In the genomic region with DNA sequence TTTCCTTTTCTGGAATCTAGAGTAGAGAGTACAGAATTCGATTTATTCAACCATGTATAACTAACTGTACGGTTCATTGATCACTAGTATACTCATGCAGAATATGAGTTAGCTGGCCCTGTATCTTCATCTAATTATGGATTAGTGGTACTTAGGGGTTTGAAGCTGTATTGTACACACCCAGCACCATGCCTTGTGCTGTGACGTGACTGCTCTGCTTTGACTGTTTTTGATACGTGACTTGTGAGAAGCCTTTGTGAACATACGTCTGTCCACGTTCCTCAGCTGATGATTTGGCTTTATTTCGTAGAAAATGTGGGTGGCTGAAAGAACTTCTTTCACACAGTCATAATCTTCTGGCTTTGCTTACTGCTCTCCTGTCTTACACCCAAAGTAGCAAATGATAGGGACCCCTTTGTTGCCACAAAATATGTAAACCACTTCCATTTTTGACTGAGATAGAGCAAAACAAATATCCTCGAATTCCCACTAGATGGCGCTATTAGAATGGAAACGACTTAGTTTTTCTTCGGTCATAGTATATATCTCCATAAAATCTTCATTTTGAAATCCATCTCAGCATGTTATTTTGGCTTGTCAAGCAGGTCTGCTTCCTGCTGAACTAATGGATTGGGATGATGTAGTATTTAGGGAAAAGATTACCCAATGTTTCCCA, we compare ENCODE assay signal across 7 mouse cellular contexts.
DNase-seq lines count a peak whose midpoint lies in the region; ATAC-seq and TF ChIP-seq lines count a peak whose summit lies in the region.

No protein-coding gene starts in this region.

- H3K9me3 ChIP-seq in lung, embryonic 15.5 days = no peaks in the 10 kb centered on the region
- no peaks in the 10 kb centered on the region for H3K9me3 ChIP-seq in forebrain, embryonic 16.5 days (ENCODE audit: control insufficient read depth, low read length)
- H3K9me3 ChIP-seq in limb, embryonic 14.5 days (ENCODE audit: control insufficient read depth, low read length) = no peaks in the 10 kb centered on the region

- no peak overlapping the region for H3K4me3 ChIP-seq in lung, embryonic 15.5 days
- H3K4me3 ChIP-seq in forebrain, embryonic 16.5 days (replicated peaks; ENCODE audit: low read length) = no peak overlapping the region
- H3K4me3 ChIP-seq in limb, embryonic 14.5 days (replicated peaks; ENCODE audit: low read length) = no peak overlapping the region

- DNase-seq in lung, postnatal 14 days = no peak
- DNase-seq in brain, adult 2 months (ENCODE audit: low read depth, low spot score) = peak; percentile 88
- DNase-seq in limb, embryonic 14.5 days (ENCODE audit: low spot score) = peak; percentile 89
- DNase-seq in splenic B cell, adult 2 months (ENCODE audit: low read depth, low spot score) = peak; percentile 61
- DNase-seq in T-cell, adult 2 months (ENCODE audit: low spot score) = no peak

- H3K4me2 ChIP-seq in lung, embryonic 15.5 days = peak overlapping the region; percentile 60
- peak overlapping the region; percentile 43 for H3K4me2 ChIP-seq in forebrain, embryonic 16.5 days (ENCODE audit: low read length)
- peak overlapping the region; percentile 42; the same call in 1 of the 2 replicates for H3K4me2 ChIP-seq in limb, embryonic 14.5 days (replicated peaks; ENCODE audit: low read depth, low read length, severe bottlenecking)

- no peak for TF ChIP-seq POLR2A in limb, embryonic 14.5 days (IDR thresholded peaks at IDR 0.05; ENCODE audit: borderline replicate concordance, extremely low read depth, insufficient read depth, insufficient read length)

- H3K9ac ChIP-seq in lung, embryonic 15.5 days = no peak overlapping the region
- peak overlapping the region; percentile 53 for H3K9ac ChIP-seq in forebrain, embryonic 16.5 days (replicated peaks; ENCODE audit: low read depth, low read length)
- no peak overlapping the region for H3K9ac ChIP-seq in limb, embryonic 14.5 days (ENCODE audit: low read depth, low read length, severe bottlenecking)

- peak; percentile 67; the same call in 1 of the 2 replicates for ATAC-seq in lung, embryonic 15.5 days (ENCODE audit: borderline replicate concordance, extremely low read depth, low FRiP score, low TSS enrichment)
- ATAC-seq in forebrain, embryonic 16.5 days = peak; percentile 73
- peak; percentile 62; the same call in 1 of the 2 replicates for ATAC-seq in limb, embryonic 14.5 days (ENCODE audit: low FRiP score, low read depth)

- WGBS in lung, embryonic 15.5 days = 35% methylated on average over 11 of the region's 11 CpGs
- 36% methylated on average over 11 of the region's 11 CpGs for WGBS in forebrain, embryonic 16.5 days
- WGBS in limb, embryonic 14.5 days = 46% methylated on average over 11 of the region's 11 CpGs

- no peaks in the 10 kb centered on the region for H3K36me3 ChIP-seq in lung, embryonic 15.5 days
- no peaks in the 10 kb centered on the region for H3K36me3 ChIP-seq in forebrain, embryonic 16.5 days (ENCODE audit: control insufficient read depth, insufficient read depth)
- no peaks in the 10 kb centered on the region for H3K36me3 ChIP-seq in limb, embryonic 14.5 days (ENCODE audit: control insufficient read depth, insufficient read depth, low read length)
- no peaks in the 10 kb centered on the region for H3K36me3 ChIP-seq in splenic B cell, adult 2 months (ENCODE audit: control insufficient read depth, insufficient read depth, low read length, poor library complexity, severe bottlenecking)

- H3K27ac ChIP-seq in lung, embryonic 15.5 days = no peak overlapping the region
- H3K27ac ChIP-seq in forebrain, embryonic 16.5 days (ENCODE audit: low read length) = no peak overlapping the region
- H3K27ac ChIP-seq in limb, embryonic 14.5 days (replicated peaks; ENCODE audit: low read depth, low read length) = no peak overlapping the region

- H3K4me1 ChIP-seq in lung, embryonic 15.5 days = peaks cover 13% of the 10 kb centered on the region
- peaks cover 11% of the 10 kb centered on the region; the same call in 1 of the 2 replicates for H3K4me1 ChIP-seq in forebrain, embryonic 16.5 days (replicated peaks; ENCODE audit: control insufficient read depth, insufficient read depth, low read length)
- peaks cover 11% of the 10 kb centered on the region for H3K4me1 ChIP-seq in limb, embryonic 14.5 days (ENCODE audit: control insufficient read depth, insufficient read depth, low read length)

- H3K27me3 ChIP-seq in lung, embryonic 15.5 days = no peaks in the 10 kb centered on the region
- H3K27me3 ChIP-seq in forebrain, embryonic 16.5 days (replicated peaks; ENCODE audit: control insufficient read depth, insufficient read depth, low read length) = no peaks in the 10 kb centered on the region
- no peaks in the 10 kb centered on the region for H3K27me3 ChIP-seq in limb, embryonic 14.5 days (ENCODE audit: control insufficient read depth, insufficient read depth, low read length)
- H3K27me3 ChIP-seq in splenic B cell, adult 2 months (ENCODE audit: control insufficient read depth, insufficient read depth, low read length, poor library complexity, severe bottlenecking) = no peaks in the 10 kb centered on the region

Comparison
In these comparisons a context has a peak if more than half of its experiments do, and no peak if none do; other contexts are left out.
1. DNase-seq: peak in brain, adult 2 months (single experiment), limb, embryonic 14.5 days (single experiment) and splenic B cell, adult 2 months (single experiment); none in lung, postnatal 14 days (single experiment) and T-cell, adult 2 months (single experiment).
2. Peak in every context shown above with its lines, with median percentiles within 50 percentile points of each other: ATAC-seq and H3K4me2 ChIP-seq.